Mouse (Mus musculus) kidney, embryonic 15.5 days (tissue): ENCODE measurements around the gene Adcy7. TPM values are rescaled to one million over a fixed set of nuclear protein-coding genes. Genes with fewer than 3 reads are reported as not detected.

ENCODE experiments used
- ATAC-seq: fragments of 200-750 bp; cut with Nextera tagmentation; replicated peaks from 2 replicates; pipeline ENCODE4 v1.8.0; 2017; ENCODE audit warnings: moderate TSS enrichment; ENCODE audit not compliant: low FRiP score
- H3K27ac ChIP-seq: fragments of 300-500 bp; sonication (generic); 2 replicates; pipeline ENCODE4 v1.5.1; 2015; ENCODE audit warnings: mild to moderate bottlenecking, inconsistent platforms
- H3K27me3 ChIP-seq: fragments of 300-500 bp; sonication (generic); 2 replicates; pipeline ENCODE4 v1.6.1; 2015; ENCODE audit warnings: inconsistent platforms
- H3K36me3 ChIP-seq: fragments of 300-500 bp; sonication (generic); 2 replicates; pipeline ENCODE4 v1.6.1; 2015; ENCODE audit warnings: inconsistent platforms
- H3K4me1 ChIP-seq: fragments of 300-500 bp; sonication (generic); 2 replicates; pipeline ENCODE4 v1.6.1; 2015; ENCODE audit warnings: inconsistent platforms
- H3K4me2 ChIP-seq: fragments of 300-500 bp; sonication (generic); 2 replicates; pipeline ENCODE4 v1.6.1; 2015; ENCODE audit warnings: moderate library complexity, mild to moderate bottlenecking, inconsistent platforms
- H3K4me3 ChIP-seq: fragments of 300-500 bp; sonication (generic); replicated peaks from 2 replicates; pipeline ENCODE4 v1.5.1; 2015; ENCODE audit warnings: mild to moderate bottlenecking, inconsistent platforms
- H3K9ac ChIP-seq: fragments of 300-500 bp; sonication (generic); 2 replicates; pipeline ENCODE4 v1.6.1; 2015; ENCODE audit warnings: mild to moderate bottlenecking, inconsistent platforms
- H3K9me3 ChIP-seq: fragments of 300-500 bp; sonication (generic); replicated peaks from 2 replicates; pipeline ENCODE4 v1.6.1; 2016; ENCODE audit warnings: inconsistent platforms
- WGBS: fragments of 180-500 bp; shearing (Covaris S2); methylation state at CpG from one replicate; pipeline ENCODE4 v1.1.7; 2015; ENCODE audit warnings: mixed read lengths; 5-methylcytosine and 5-hydroxymethylcytosine counted together
- polyA plus RNA-seq: library from polyadenylated mRNA; unstranded; fragments of >200 nt; fragmentation: Nextera tagmentation; extraction: Ambion mirVana; gene quantifications from 2 replicates; pipeline ENCODE4 v1.2.1, GENCODE M21; 2015

Adcy7 gene
- 2.9 and 3.1 TPM in 2 replicates for polyA plus RNA-seq

GRCm38 (mm10) chr8:88272231-88273050 is at the start of gene Adcy7:
Gene Adcy7 (plus strand): TSS chr8:88272403.
- peak within 1 kb of the TSS; percentile 49 for H3K4me3 ChIP-seq
- peak within 1 kb of the TSS; percentile 61 for H3K9ac ChIP-seq
- H3K9me3 ChIP-seq: no peaks in the 10 kb centered on the region
- H3K4me2 ChIP-seq: peak within 1 kb of the TSS; percentile 96
- ATAC-seq: peak; percentile 65
- peaks cover 19% of the 10 kb centered on the region for H3K27me3 ChIP-seq
- WGBS: 3% methylated on average over 64 of the region's 64 CpGs
- H3K4me1 ChIP-seq: peaks cover 10% of the 10 kb centered on the region; the same call in 1 of the 2 replicates
- no peak within 1 kb of the TSS for H3K27ac ChIP-seq
- no peaks in the 10 kb centered on the region for H3K36me3 ChIP-seq

- ATAC-seq: no peak
- H3K27me3 ChIP-seq: no peaks in the 10 kb centered on the region
- H3K4me3 ChIP-seq: no peak overlapping the region
- WGBS: 49% methylated on average over 5 of the region's 5 CpGs
- no peaks in the 10 kb centered on the region for H3K9me3 ChIP-seq
- H3K4me2 ChIP-seq: no peak overlapping the region
- no peak overlapping the region for H3K27ac ChIP-seq
- H3K36me3 ChIP-seq: no peaks in the 10 kb centered on the region
- H3K9ac ChIP-seq: no peak overlapping the region
- peaks cover 30% of the 10 kb centered on the region for H3K4me1 ChIP-seq
Measured at GRCm38 (mm10) chr8:88225358-88225757, 46.8 kb upstream of the Adcy7 start.

- Histone ChIP-seq H3K36me3 (no peaks in the 10 kb centered on the region), H3K9ac (no peak overlapping the region), H3K27ac (0 out of 2 replicates have a peak overlapping the region, but pooled peaks have one; percentile 19), H3K4me3 (no peak overlapping the region), H3K27me3 (no peaks in the 10 kb centered on the region), H3K4me2 (no peak overlapping the region; the same call in 1 of the 2 replicates), H3K4me1 (peaks cover 21% of the 10 kb centered on the region), H3K9me3 (no peaks in the 10 kb centered on the region)
- peak; percentile 40; the same call in 1 of the 2 replicates for ATAC-seq
- WGBS: 58% methylated on average over 6 of the region's 6 CpGs
Measured at GRCm38 (mm10) chr8:88227851-88228250, 44.4 kb upstream of the Adcy7 start.

- peaks cover 21% of the 10 kb centered on the region for H3K4me1 ChIP-seq
- no peak for ATAC-seq
- no peak overlapping the region for H3K9ac ChIP-seq
- no peak overlapping the region for H3K4me3 ChIP-seq
- peak overlapping the region; percentile 58 for H3K27ac ChIP-seq
- 50% methylated on average over 1 of the region's 1 CpGs for WGBS
- no peak overlapping the region; the same call in 1 of the 2 replicates for H3K4me2 ChIP-seq
- H3K27me3 ChIP-seq: no peaks in the 10 kb centered on the region
- no peaks in the 10 kb centered on the region for H3K9me3 ChIP-seq
- H3K36me3 ChIP-seq: no peaks in the 10 kb centered on the region
Measured at GRCm38 (mm10) chr8:88228286-88228685, 43.9 kb upstream of the Adcy7 start.

- Histone ChIP-seq H3K4me1 (peaks cover 21% of the 10 kb centered on the region), H3K4me3 (no peak overlapping the region), H3K27ac (peak overlapping the region; percentile 58), H3K36me3 (no peaks in the 10 kb centered on the region), H3K27me3 (no peaks in the 10 kb centered on the region), H3K9me3 (no peaks in the 10 kb centered on the region), H3K9ac (no peak overlapping the region), H3K4me2 (no peak overlapping the region)
- no peak for ATAC-seq
- WGBS: 40% methylated on average over 1 of the region's 1 CpGs
Measured at GRCm38 (mm10) chr8:88228800-88229199, 43.4 kb upstream of the Adcy7 start.

- no peaks in the 10 kb centered on the region for H3K9me3 ChIP-seq
- WGBS: 81% methylated on average over 2 of the region's 2 CpGs
- no peak overlapping the region for H3K9ac ChIP-seq
- H3K4me3 ChIP-seq: no peak overlapping the region
- H3K27ac ChIP-seq: no peak overlapping the region
- no peaks in the 10 kb centered on the region for H3K36me3 ChIP-seq
- ATAC-seq: no peak
- H3K27me3 ChIP-seq: no peaks in the 10 kb centered on the region
- H3K4me1 ChIP-seq: no peaks in the 10 kb centered on the region
- no peak overlapping the region for H3K4me2 ChIP-seq
Measured at GRCm38 (mm10) chr8:88236666-88237065, 35.5 kb upstream of the Adcy7 start.

- Histone ChIP-seq H3K27ac (no peak overlapping the region), H3K4me3 (no peak overlapping the region), H3K27me3 (no peaks in the 10 kb centered on the region), H3K36me3 (no peaks in the 10 kb centered on the region), H3K4me2 (no peak overlapping the region), H3K9ac (no peak overlapping the region), H3K4me1 (no peaks in the 10 kb centered on the region), H3K9me3 (no peaks in the 10 kb centered on the region)
- 63% methylated on average over 2 of the region's 2 CpGs for WGBS
- ATAC-seq: no peak
Measured at GRCm38 (mm10) chr8:88237606-88238005, 34.6 kb upstream of the Adcy7 start.

- 91% methylated on average over 5 of the region's 5 CpGs for WGBS
- H3K4me1 ChIP-seq: no peaks in the 10 kb centered on the region
- no peaks in the 10 kb centered on the region for H3K27me3 ChIP-seq
- H3K4me2 ChIP-seq: no peak overlapping the region
- peaks cover 10% of the 10 kb centered on the region for H3K36me3 ChIP-seq
- H3K9ac ChIP-seq: no peak overlapping the region
- no peak for ATAC-seq
- no peaks in the 10 kb centered on the region for H3K9me3 ChIP-seq
- no peak overlapping the region for H3K27ac ChIP-seq
- no peak overlapping the region for H3K4me3 ChIP-seq
Measured at GRCm38 (mm10) chr8:88239277-88239676, 32.9 kb upstream of the Adcy7 start.

GRCm38 (mm10) chr8:88241871-88242270 is 30.3 kb upstream of the Adcy7 start:
- WGBS: 79% methylated on average over 4 of the region's 4 CpGs
- no peaks in the 10 kb centered on the region for H3K27me3 ChIP-seq
- no peak overlapping the region for H3K4me2 ChIP-seq
- no peaks in the 10 kb centered on the region for H3K4me1 ChIP-seq
- H3K4me3 ChIP-seq: no peak overlapping the region
- H3K36me3 ChIP-seq: peaks cover 24% of the 10 kb centered on the region
- H3K9ac ChIP-seq: no peak overlapping the region
- H3K27ac ChIP-seq: no peak overlapping the region
- H3K9me3 ChIP-seq: no peaks in the 10 kb centered on the region
- no peak for ATAC-seq

- Histone ChIP-seq H3K9me3 (no peaks in the 10 kb centered on the region), H3K27ac (no peak overlapping the region), H3K36me3 (peaks cover 44% of the 10 kb centered on the region), H3K9ac (no peak overlapping the region), H3K4me1 (no peaks in the 10 kb centered on the region), H3K27me3 (no peaks in the 10 kb centered on the region), H3K4me3 (no peak overlapping the region), H3K4me2 (no peak overlapping the region)
- ATAC-seq: no peak
- 86% methylated on average over 4 of the region's 4 CpGs for WGBS
Measured at GRCm38 (mm10) chr8:88244298-88244697, 27.9 kb upstream of the Adcy7 start.

GRCm38 (mm10) chr8:88252791-88253190 is 19.4 kb upstream of the Adcy7 start:
- WGBS: 81% methylated on average over 3 of the region's 3 CpGs
- peaks cover 4% of the 10 kb centered on the region; the same call in 1 of the 2 replicates for H3K4me1 ChIP-seq
- no peaks in the 10 kb centered on the region for H3K27me3 ChIP-seq
- H3K9ac ChIP-seq: no peak overlapping the region
- H3K4me3 ChIP-seq: no peak overlapping the region
- H3K27ac ChIP-seq: no peak overlapping the region
- no peak overlapping the region for H3K4me2 ChIP-seq
- H3K9me3 ChIP-seq: no peaks in the 10 kb centered on the region
- ATAC-seq: no peak
- H3K36me3 ChIP-seq: peaks cover 78% of the 10 kb centered on the region

GRCm38 (mm10) chr8:88254957-88255356 is 17.2 kb upstream of the Adcy7 start:
- no peak overlapping the region for H3K4me3 ChIP-seq
- peaks cover 66% of the 10 kb centered on the region for H3K36me3 ChIP-seq
- H3K9ac ChIP-seq: no peak overlapping the region
- no peak overlapping the region for H3K4me2 ChIP-seq
- H3K4me1 ChIP-seq: peaks cover 7% of the 10 kb centered on the region; the same call in 1 of the 2 replicates
- no peaks in the 10 kb centered on the region for H3K27me3 ChIP-seq
- 89% methylated on average over 7 of the region's 7 CpGs for WGBS
- H3K9me3 ChIP-seq: no peaks in the 10 kb centered on the region
- no peak overlapping the region for H3K27ac ChIP-seq
- ATAC-seq: no peak
